Mouse (Mus musculus) embryonic facial prominence, embryonic 10.5 days (tissue): ENCODE measurements around the gene Slc7a8. TPM values are rescaled to one million over a fixed set of nuclear protein-coding genes. Genes with fewer than 3 reads are reported as not detected.
A peak's percentile ranks its signal among the peaks of the same experiment; 100 is the strongest.

ENCODE experiments used
- DNase-seq: peaks from one replicate; pipeline ENCODE4 v3.0.0-alpha.2; 2017; ENCODE audit warnings: low spot score
- H3K27ac ChIP-seq: fragments of 300-500 bp; sonication (generic); replicated peaks from 2 replicates; pipeline ENCODE4 v1.5.1; 2016; ENCODE audit warnings: mild to moderate bottlenecking
- H3K27me3 ChIP-seq: fragments of 300-500 bp; sonication (generic); replicated peaks from 2 replicates; pipeline ENCODE4 v1.6.1; 2016; ENCODE audit warnings: low read depth, mild to moderate bottlenecking; ENCODE audit not compliant: poor library complexity, severe bottlenecking
- H3K36me3 ChIP-seq: fragments of 300-500 bp; sonication (generic); replicated peaks from 2 replicates; pipeline ENCODE4 v1.6.1; 2016; ENCODE audit warnings: mild to moderate bottlenecking, moderate library complexity
- H3K4me1 ChIP-seq: fragments of 300-500 bp; sonication (generic); 2 replicates; pipeline ENCODE4 v1.6.1; 2016
- H3K4me3 ChIP-seq: fragments of 300-500 bp; sonication (generic); 2 replicates; pipeline ENCODE4 v1.5.1; 2016; ENCODE audit warnings: mild to moderate bottlenecking, moderate library complexity
- H3K9me3 ChIP-seq: fragments of 300-500 bp; sonication (generic); 2 replicates; pipeline ENCODE4 v1.6.1; 2016; ENCODE audit warnings: mild to moderate bottlenecking
- WGBS: fragments of 180-500 bp; shearing (Covaris S2); methylation state at CpG from one replicate; pipeline ENCODE4 v1.1.7; 2016; 5-methylcytosine and 5-hydroxymethylcytosine counted together
- polyA plus RNA-seq: library from polyadenylated mRNA; unstranded; fragments of >200 nt; fragmentation: Nextera tagmentation; extraction: Ambion mirVana; gene quantifications from 2 replicates; pipeline ENCODE4 v1.2.1, GENCODE M21; 2016

Slc7a8 gene
- polyA plus RNA-seq, 1 experiment from 2014 or later: 1.6 TPM

DNA sequence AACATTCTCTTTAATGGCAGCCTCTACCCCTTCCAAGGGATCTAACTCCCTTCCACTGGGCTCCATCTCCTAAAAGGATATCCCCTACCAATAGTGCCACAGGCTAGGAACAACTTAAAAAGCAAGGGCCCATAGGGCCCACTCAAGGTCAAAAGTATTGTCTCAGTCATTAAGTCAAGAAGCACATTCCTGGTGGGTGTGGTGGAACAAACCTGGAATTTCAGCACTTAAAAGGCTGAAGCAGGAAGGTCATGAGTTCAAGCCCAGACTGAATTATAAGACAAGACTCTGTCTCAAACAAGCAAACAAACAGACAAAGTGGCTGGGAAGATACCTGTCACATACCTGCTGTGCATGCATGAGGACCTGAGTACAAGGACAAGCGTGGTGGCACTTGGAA is 14.2 kb upstream of the Slc7a8 start:
- no peak for DNase-seq
- Histone ChIP-seq H3K9me3 (no peaks in the 10 kb centered on the region), H3K4me3 (no peak overlapping the region), H3K36me3 (no peaks in the 10 kb centered on the region), H3K4me1 (no peaks in the 10 kb centered on the region), H3K27ac (no peak overlapping the region), H3K27me3 (no peaks in the 10 kb centered on the region)
- WGBS: 82% methylated on average over 1 of the region's 1 CpGs

- H3K4me3 ChIP-seq: no peak overlapping the region
- WGBS: 81% methylated on average over 8 of the region's 8 CpGs
Measured at GRCm38 (mm10) chr14:54793894-54794830, 12.4 kb upstream of the Slc7a8 start.

DNA sequence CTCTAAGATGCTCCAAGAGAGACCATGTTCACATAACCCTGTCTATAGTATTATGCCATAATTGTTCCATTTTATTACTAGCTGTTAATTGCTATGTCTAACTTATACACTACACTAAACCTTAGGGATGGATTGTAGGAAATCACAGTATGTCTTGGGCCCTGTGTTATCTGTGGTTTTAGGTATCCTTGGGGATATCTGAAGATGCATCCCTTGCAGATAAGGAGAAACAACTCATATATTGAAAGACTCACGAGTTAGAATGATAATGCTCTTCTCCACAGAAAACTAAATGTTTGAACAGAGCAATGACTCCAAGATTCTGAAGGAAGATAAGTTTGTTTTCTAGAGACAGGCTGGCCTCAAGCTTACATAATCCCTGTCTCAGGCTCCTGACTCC is 11.6 kb upstream of the Slc7a8 start:
- Histone ChIP-seq H3K4me1 (no peaks in the 10 kb centered on the region), H3K9me3 (no peaks in the 10 kb centered on the region), H3K36me3 (no peaks in the 10 kb centered on the region), H3K27me3 (no peaks in the 10 kb centered on the region; the same call in 1 of the 2 replicates), H3K27ac (no peak overlapping the region), H3K4me3 (no peak overlapping the region)
- 76% methylated on average over 1 of the region's 1 CpGs for WGBS
- DNase-seq: no peak

More at GRCm38 (mm10) chr14:54793894-54794830, 12.4 kb upstream of the Slc7a8 start:
- no peak for DNase-seq
- Histone ChIP-seq H3K9me3 (no peaks in the 10 kb centered on the region), H3K27ac (no peak overlapping the region), H3K4me1 (no peaks in the 10 kb centered on the region), H3K27me3 (no peaks in the 10 kb centered on the region), H3K36me3 (no peaks in the 10 kb centered on the region)

GRCm38 (mm10) chr14:54792166-54792565 is 10.4 kb upstream of the Slc7a8 start:
- Histone ChIP-seq H3K9me3 (no peaks in the 10 kb centered on the region), H3K27me3 (no peaks in the 10 kb centered on the region; the same call in 1 of the 2 replicates), H3K4me1 (no peaks in the 10 kb centered on the region), H3K4me3 (no peak overlapping the region), H3K36me3 (no peaks in the 10 kb centered on the region), H3K27ac (no peak overlapping the region)
- no peak for DNase-seq
- WGBS: 70% methylated on average over 6 of the region's 6 CpGs

DNA sequence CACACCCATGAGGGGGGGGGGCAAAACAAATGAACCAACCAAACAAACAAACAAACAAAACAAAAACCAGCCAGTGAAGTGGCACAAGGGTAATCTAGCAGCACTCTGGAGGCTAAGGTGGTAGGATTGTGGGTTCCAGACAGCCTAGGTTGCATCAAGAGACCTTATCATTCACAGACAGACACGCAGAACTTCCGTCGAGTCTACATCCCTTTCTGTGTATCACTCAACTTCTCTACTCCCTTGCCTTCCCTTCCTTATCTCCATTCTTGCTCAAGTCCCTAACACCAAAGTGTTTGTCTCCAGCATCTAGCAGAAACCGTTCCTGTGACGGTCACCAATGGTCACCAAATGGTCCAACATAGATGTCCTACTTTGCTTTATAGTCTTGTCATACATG is 6.5 kb upstream of the Slc7a8 start:
- 95% methylated on average over 5 of the region's 5 CpGs for WGBS
- no peaks in the 10 kb centered on the region for H3K9me3 ChIP-seq
- H3K36me3 ChIP-seq: no peaks in the 10 kb centered on the region
- no peaks in the 10 kb centered on the region for H3K4me1 ChIP-seq
- H3K4me3 ChIP-seq: no peak overlapping the region
- no peak overlapping the region for H3K27ac ChIP-seq
- H3K27me3 ChIP-seq: peaks cover 12% of the 10 kb centered on the region
- no peak for DNase-seq

GRCm38 (mm10) chr14:54787226-54787625 is 5.5 kb upstream of the Slc7a8 start:
- Histone ChIP-seq H3K27ac (no peak overlapping the region), H3K4me3 (no peak overlapping the region), H3K4me1 (no peaks in the 10 kb centered on the region), H3K36me3 (no peaks in the 10 kb centered on the region), H3K9me3 (no peaks in the 10 kb centered on the region), H3K27me3 (peaks cover 22% of the 10 kb centered on the region)
- no peak for DNase-seq
- 47% methylated on average over 4 of the region's 4 CpGs for WGBS

DNA sequence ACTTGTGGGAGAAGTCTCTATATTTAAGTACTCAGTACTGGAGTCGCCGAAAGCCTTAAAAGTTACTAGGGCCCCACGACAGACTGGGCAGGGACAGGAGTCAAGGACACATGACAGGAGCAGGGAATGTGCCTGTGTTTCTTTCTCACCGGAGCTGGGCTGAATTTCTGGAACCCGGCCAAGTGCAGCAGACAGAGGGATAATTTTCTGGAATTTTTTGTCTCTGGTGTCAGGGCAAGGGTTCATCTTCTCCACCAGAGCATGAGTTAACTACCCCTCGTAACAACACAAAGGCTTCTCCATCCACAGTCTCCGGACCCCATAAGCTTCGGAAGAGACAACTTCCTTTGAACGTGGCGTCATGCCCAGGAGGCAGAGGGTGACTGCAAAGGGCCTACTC is 4.7 kb upstream of the Slc7a8 start:
- 81% methylated on average over 10 of the region's 10 CpGs for WGBS
- H3K36me3 ChIP-seq: no peaks in the 10 kb centered on the region
- no peaks in the 10 kb centered on the region for H3K9me3 ChIP-seq
- no peak overlapping the region for H3K4me3 ChIP-seq
- H3K27me3 ChIP-seq: peaks cover 30% of the 10 kb centered on the region
- no peak for DNase-seq
- H3K4me1 ChIP-seq: peaks cover 5% of the 10 kb centered on the region; the same call in 1 of the 2 replicates
- no peak overlapping the region for H3K27ac ChIP-seq

GRCm38 (mm10) chr14:54785898-54786297 is 4.2 kb upstream of the Slc7a8 start:
- WGBS: 51% methylated on average over 4 of the region's 4 CpGs
- Histone ChIP-seq H3K9me3 (no peaks in the 10 kb centered on the region), H3K27me3 (peaks cover 36% of the 10 kb centered on the region), H3K4me3 (no peak overlapping the region), H3K36me3 (no peaks in the 10 kb centered on the region), H3K4me1 (peaks cover 9% of the 10 kb centered on the region), H3K27ac (no peak overlapping the region)
- peak; percentile 68 for DNase-seq

DNA sequence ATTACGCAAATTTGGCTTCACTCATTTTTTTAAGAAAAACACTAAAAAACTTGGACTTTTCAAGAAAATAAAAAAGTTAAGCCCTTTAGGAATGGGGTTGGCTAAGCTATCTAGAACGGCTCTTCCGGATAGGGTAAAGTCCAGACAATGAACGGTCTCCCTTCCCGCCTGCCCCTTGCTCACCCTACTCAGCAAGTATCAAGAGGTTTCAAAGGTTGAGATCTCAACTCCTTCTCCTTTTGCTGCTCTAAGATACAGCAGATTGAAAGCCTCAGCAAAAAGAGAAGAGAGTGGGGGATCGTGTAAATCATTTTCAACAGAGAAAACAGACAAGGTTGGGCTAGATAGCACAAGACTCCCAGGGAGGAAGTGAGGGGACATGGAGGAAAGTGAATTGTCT is 1.2 kb upstream of the Slc7a8 start:
- 85% methylated on average over 6 of the region's 6 CpGs for WGBS
- no peaks in the 10 kb centered on the region for H3K36me3 ChIP-seq
- DNase-seq: no peak
- H3K27ac ChIP-seq: no peak overlapping the region
- H3K4me3 ChIP-seq: no peak overlapping the region
- H3K27me3 ChIP-seq: peaks cover 56% of the 10 kb centered on the region
- no peaks in the 10 kb centered on the region for H3K9me3 ChIP-seq
- H3K4me1 ChIP-seq: peaks cover 14% of the 10 kb centered on the region

- Histone ChIP-seq H3K27me3 (peaks cover 56% of the 10 kb centered on the region), H3K27ac (no peak overlapping the region)
- WGBS: 3% methylated on average over 35 of the region's 35 CpGs
Measured at GRCm38 (mm10) chr14:54780836-54781609, 723 bp downstream of the Slc7a8 start.

DNA sequence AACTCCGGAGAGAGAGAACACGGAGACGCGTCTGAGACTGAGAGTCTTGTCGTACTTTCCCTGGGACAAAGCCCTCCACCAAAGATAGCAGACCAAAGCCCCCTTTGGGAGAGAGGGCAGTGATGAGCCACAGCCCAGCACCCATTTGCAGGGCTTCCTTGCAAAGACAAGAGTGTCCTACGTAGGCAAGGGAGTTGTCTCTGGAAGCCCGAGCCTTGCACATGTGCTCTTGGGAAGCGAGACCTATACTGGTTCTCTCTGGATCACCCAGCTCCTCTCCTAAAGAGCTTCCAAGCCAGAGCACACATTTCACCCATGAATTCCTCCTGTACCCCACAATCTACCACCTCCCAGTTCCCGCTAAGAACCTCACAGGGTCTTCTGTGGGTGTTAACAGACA is 1.7 kb downstream of the Slc7a8 start:
- H3K27me3 ChIP-seq: peaks cover 56% of the 10 kb centered on the region
- peaks cover 14% of the 10 kb centered on the region for H3K4me1 ChIP-seq
- H3K9me3 ChIP-seq: no peaks in the 10 kb centered on the region
- no peak for DNase-seq
- WGBS: 85% methylated on average over 9 of the region's 9 CpGs
- H3K4me3 ChIP-seq: no peak overlapping the region
- no peaks in the 10 kb centered on the region for H3K36me3 ChIP-seq
- H3K27ac ChIP-seq: no peak overlapping the region

More at GRCm38 (mm10) chr14:54780836-54781609, 723 bp downstream of the Slc7a8 start:
- H3K36me3 ChIP-seq: no peaks in the 10 kb centered on the region
- H3K9me3 ChIP-seq: no peaks in the 10 kb centered on the region
- DNase-seq: peak; percentile 58
- H3K4me1 ChIP-seq: peaks cover 14% of the 10 kb centered on the region
- H3K4me3 ChIP-seq: peak overlapping the region; percentile 62

DNA sequence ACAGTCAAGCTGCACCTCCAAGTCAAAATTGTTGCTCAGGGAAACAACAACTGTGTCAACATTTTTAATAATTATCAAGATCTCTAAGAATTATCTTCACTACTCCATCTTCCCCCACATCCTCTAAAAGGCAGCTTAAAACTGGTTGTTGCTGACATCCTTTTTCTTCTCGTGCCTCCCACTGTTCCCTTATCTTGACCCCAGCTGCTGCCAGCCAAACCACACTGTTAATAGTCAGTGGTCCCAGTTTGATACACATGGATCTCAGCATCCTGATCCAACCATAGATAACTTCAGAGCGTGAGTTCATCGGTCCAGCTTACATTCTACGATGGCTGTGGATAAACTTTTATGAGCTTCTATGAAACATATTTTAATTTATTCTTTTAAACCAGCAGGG is 3.9 kb downstream of the Slc7a8 start:
- WGBS: 84% methylated on average over 4 of the region's 4 CpGs
- no peak for DNase-seq
- H3K36me3 ChIP-seq: no peaks in the 10 kb centered on the region
- H3K9me3 ChIP-seq: no peaks in the 10 kb centered on the region
- H3K4me1 ChIP-seq: peaks cover 14% of the 10 kb centered on the region
- H3K27ac ChIP-seq: no peak overlapping the region
- peaks cover 40% of the 10 kb centered on the region for H3K27me3 ChIP-seq
- H3K4me3 ChIP-seq: no peak overlapping the region
